Mouse (Mus musculus) layer of hippocampus, postnatal 25 days (tissue): ENCODE measurements around the gene Pip5k1c. TPM values are rescaled to one million over a fixed set of nuclear protein-coding genes. Genes with fewer than 3 reads are reported as not detected.

Experiments used
- DNase-seq, 2 experiments: peaks; one replicate each; pipeline ENCODE4 v3.0.0; 2022; ENCODE audit warnings: mixed read lengths in 2 of 2, low spot score in 1 of 2; ENCODE audit errors: extremely low spot score in 1 of 2
- total RNA-seq, 2 experiments: library from RNA; stranded (reverse); gene quantifications; 2 replicates each; pipeline ENCODE4 v1.2.3; 2021

Gene Pip5k1c
- total RNA-seq, 2 experiments from 2014 or later, result 306 to 318 TPM

- DNase-seq, result no peak
Measured at GRCm38 (mm10) chr10:81300352-81300907, 7.7 kb downstream of the Pip5k1c start.

- DNase-seq, result no peak
Measured at GRCm38 (mm10) chr10:81301321-81301720, 8.6 kb downstream of the Pip5k1c start.

DNA sequence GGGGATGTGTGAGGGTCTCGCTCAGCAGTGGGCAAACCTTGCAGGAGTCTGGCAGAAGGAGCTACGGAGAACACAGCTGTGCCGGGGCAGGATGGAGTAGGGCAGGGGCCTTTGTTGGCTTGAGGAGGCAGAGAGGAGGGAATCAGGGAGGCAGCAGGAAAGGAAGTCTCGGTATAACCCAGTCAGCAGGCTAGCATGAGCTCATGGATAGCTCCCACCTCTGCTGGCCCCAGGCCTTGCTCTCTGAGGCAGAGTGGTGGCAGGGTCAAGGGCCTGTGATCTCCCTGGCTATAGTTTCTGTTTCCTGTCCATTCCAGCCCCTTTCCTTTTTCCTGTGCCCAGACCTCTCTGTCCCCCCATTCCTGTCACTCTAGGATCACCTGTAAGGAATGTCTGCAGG is 9.5 kb downstream of the Pip5k1c start:
- DNase-seq, result no peak

DNA sequence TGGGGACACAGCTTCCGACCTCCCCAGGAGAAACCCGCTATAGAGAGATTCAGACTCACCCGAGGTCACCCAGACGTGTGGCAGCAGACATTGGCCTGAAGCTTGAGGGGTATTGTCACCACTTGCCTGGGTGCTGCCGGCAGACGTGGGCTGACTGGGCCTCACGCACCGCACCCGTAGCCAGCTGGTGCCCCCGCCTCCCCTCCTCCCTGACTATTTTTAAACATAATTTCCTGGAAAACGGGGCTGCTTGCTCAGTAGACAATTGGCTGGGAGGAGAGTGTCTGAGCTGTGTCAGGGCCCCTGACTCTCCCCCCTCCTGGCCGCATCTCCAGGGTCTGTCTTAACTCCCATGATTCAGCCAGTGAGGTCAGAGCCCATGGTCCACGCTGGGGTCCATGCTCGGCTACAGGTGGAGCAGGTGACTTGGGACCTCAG is 10.0 kb downstream of the Pip5k1c start:
- DNase-seq, result no peak

DNA sequence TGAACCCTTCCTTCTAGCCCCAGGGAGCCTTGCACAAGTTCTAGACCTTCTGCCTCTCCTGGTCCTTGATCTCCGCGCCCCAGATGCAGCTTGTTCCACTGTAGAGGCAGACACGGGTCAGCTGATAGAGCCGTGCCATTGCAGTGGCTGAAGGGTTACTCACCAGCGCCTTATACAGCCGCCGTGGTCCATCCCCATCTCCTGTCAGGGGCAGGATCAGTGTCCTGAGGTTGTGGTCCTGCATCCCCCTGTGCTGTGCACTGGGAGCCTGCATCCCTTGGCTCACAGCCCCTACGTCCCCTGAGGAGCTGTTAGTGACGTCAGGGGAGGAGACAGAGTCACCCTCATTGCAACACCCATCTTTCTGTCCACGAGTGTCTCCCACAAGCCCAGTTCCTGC is 10.5 kb downstream of the Pip5k1c start:
- no peak for DNase-seq

DNA sequence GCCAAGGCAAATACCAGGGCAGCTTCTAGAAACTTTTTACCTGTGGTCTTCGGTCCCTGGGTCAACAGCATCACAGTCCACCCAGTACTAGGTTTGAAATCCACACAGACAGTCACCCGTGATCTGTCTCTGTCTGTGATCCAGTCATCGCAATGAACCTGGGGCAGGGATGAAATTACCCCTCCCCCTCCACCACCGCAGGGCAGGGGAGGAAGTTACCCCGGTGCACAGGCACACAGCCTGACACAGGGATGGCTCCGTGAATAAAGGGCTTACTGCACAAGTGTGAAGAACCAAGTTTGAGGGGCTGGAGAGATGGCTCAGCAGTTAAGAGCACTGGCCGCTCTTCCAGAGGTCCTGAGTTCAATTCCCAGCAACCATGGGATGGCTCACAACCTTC is 11.0 kb downstream of the Pip5k1c start:
- no peak for DNase-seq

GRCm38 (mm10) chr10:81304597-81305238 is 12.0 kb downstream of the Pip5k1c start:
- peak in 1 of 2 experiments; percentile 68 for DNase-seq

DNA sequence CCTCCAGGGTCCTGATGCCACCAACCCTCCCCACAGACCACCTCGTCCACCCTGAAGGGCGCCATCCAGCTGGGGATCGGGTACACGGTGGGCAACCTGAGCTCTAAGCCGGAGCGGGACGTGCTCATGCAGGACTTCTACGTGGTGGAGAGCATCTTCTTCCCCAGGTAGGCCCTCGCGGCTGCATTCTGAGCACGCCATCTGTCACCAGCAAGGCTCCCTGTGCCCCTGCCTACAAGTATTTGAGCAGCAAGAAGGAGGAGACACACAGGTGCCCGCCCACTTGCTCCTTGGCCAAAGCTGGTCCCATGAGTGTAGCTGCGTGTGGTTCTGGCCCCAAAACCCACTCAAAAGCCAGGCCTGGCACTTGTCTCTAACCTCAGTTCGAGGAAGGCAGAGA is 12.9 kb downstream of the Pip5k1c start:
- DNase-seq, result no peak

- DNase-seq, result no peak
Measured at GRCm38 (mm10) chr10:81306173-81306668, 13.5 kb downstream of the Pip5k1c start.

DNA sequence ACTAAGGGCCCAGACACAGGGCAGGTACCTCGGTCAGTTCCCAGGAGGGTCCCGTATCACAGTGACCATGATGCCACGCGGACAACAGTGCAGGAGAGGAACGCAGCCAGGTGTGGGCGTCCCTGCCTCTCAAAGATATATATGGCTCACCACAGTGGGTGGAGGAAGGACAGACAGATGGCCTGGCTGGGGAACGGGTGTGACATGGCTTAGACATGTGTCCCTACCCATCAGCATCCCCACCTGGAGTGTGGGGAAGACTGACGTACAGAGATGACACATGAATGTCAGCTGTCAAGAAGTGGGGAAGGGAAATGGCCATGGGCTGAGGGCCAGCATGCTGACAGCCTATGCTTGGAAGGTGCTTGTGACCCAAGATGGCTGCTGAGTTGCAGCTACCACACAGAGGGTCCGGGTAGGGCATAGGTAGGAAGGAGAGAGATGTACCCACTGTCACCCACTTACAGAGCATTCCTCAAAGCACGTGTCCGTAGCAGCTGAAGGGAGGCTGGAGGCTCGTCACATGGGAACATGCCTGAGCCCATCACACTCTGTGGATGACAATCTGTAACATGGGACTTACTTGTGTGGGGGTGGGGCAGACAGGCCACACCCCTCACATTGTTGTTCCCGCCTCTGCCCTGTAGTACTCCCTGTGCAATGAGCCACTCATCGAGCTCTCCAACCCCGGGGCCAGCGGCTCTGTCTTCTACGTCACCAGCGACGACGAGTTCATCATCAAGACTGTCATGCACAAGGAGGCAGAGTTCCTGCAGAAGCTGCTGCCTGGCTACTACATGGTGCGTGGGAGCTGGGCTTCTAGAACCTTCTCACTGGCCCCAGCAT is 14.3 kb downstream of the Pip5k1c start:
- no peak for DNase-seq

DNA sequence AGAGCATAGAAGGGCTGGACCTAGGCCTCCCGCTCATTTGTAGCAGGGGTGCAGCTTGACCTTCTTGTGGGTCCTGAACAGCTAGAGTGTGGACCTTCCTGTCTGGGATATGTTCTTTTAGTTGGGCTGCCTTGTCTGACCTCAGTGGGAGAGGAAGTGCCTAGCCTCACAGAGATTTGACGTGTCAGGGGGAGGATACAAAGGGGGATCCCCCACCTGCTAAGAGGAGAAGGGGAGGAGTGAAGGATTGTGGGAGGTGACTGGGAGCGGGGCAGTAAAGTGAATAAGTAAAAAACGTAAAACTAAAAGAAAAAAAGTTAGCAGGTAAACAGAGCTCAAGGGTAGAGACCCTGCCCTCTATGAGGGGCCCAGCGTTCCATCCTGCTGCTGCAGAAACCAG is 16.8 kb downstream of the Pip5k1c start:
- DNase-seq, result no peak

DNA sequence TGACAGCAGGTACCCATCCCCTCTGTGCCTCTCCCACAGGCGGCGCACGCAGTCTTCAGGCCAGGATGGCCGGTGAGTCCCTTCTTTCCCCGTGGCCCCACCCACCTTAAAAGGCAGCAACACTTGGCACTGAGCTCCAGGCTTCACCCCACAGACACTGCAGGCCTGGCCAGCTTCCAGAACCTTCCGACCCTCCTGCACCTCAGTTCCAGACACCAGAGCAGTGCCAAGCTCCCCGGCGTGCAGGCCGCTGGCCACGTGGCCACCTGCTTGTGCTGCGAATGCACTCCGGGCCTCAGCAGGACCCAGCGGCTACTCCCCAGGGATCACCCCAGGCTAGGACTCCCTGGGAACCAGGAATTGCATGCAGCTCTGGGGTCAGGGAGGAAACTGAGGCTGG is 20.8 kb downstream of the Pip5k1c start:
- DNase-seq, result no peak

DNA sequence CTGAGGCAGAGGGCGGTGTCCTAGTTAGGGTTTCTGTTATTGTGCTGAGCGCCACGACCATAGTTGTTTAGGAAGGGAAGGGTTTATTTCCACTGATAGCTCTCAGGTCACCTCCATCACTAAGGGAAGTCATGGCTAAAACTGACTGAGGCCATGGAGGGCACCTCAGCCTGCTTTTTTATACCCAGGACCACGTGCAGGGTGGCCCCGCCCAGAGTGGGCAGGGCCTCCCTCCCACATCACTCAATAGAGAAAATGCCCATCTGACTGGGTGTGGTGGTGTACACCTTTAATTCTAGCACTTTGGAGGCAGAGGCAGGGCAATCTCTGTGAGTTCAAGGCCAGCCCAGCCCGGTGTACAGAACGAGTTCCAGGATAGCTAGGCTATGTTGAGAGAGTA is 21.4 kb downstream of the Pip5k1c start:
- DNase-seq, result no peak

GRCm38 (mm10) chr10:81315587-81315986 is 22.8 kb downstream of the Pip5k1c start:
- DNase-seq, result no peak

DNA sequence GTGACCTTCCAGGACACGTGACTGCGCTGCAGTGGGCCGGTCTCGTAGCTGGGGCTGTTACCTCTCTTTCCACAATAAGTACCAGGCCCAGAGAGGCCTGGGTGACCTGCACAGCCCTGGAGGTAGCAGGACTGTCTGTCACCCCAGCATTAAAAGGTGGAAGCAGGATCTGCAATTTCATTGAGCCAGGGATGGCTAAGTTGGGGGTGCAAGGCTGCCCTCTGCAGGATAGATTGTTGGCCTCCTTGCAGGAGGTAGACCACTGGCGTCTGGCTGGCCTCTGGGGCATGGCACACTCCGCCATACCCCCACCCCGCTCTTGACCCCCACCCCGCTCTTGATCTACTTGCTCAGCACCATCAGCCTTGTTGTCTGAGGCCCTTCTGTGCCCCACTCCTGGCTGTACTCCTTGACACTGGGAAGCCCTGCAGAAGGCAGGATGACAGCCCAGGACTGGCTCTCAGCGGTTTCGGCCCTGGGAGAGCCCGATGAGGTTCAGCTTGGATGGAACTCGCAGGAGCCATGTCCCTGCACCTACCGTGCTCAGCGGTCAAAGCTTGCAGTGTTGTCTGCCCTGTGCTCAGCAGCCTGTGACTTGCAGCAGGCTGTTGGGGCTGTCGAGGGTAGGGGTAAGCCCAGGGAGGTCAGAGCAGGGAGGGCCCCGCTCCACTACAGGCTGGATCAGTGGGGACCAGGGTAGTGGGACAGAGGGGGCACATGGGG is 23.7 kb downstream of the Pip5k1c start:
- DNase-seq, result no peak

DNA sequence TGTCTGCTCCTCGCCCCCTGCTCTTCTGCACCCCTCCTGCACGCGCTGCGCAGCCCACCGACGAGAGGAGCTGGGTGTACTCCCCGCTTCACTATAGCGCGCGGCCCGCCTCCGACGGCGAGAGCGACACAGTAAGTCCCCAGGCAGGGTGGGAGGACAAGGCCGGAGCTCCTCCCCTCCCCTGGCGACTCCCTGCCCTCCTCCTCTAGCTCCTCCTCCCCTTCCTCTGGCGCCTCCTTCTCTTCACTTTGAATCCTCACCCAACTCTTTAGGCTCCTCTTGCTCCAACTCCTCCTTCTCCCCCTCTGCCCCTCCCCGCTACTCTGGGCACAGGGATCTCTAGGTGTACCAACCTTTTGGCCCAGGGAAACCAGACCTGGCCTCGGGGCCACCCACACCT is 24.5 kb downstream of the Pip5k1c start:
- DNase-seq, result no peak

- DNase-seq, result no peak
Measured at GRCm38 (mm10) chr10:81318589-81319329, 26.0 kb downstream of the Pip5k1c start.

GRCm38 (mm10) chr10:81319330-81319699 is 26.6 kb downstream of the Pip5k1c start:
- no peak for DNase-seq

GRCm38 (mm10) chr10:81319741-81320549 is 27.2 kb downstream of the Pip5k1c start:
- peak; percentile 47 to 76 for DNase-seq
